Mouse (Mus musculus) c-Kit-positive CD71-negative TER-119-negative erythroid progenitor cells, embryonic 14.5 days (primary cell): ENCODE data around the gene Zfp322a.
"Not testable (repeated sequence)": the region's sequence is repeated elsewhere in the genome, so short reads cannot be mapped to it uniquely, and the experiment has no call there.

Experiments
- DNase-seq: peaks from one replicate; pipeline ENCODE4 v3.0.0-alpha.2; 2013; ENCODE audit warnings: low read depth

Zfp322a gene

GRCm38 (mm10) chr13:23368583-23369420 lies at the start of gene Zfp322a:
Gene Zfp322a, minus strand, starts transcription at chr13:23369208.
- DNase-seq: peak; percentile 92

- peak; percentile 83 for DNase-seq
These were observed 43.9 kb upstream of the Zfp322a start for GRCm38 (mm10) chr13:23412630-23413521.

GRCm38 (mm10) chr13:23412211-23412629 lies 43.2 kb upstream of the Zfp322a start:
- DNase-seq: no peak

- peak; percentile 85 for DNase-seq
These were observed 42.6 kb upstream of the Zfp322a start for GRCm38 (mm10) chr13:23411311-23412210.

- DNase-seq: no peak
These were observed 41.6 kb upstream of the Zfp322a start for GRCm38 (mm10) chr13:23410632-23411031.

- DNase-seq: no peak
These were observed 33.6 kb upstream of the Zfp322a start for GRCm38 (mm10) chr13:23402626-23403025.

- DNase-seq: peak; percentile 100
These were observed 32.9 kb upstream of the Zfp322a start for GRCm38 (mm10) chr13:23401683-23402527.

- DNase-seq: peak; percentile 79
These were observed 32.0 kb upstream of the Zfp322a start for GRCm38 (mm10) chr13:23400771-23401682.

- DNase-seq: not testable (repeated sequence)
These were observed 27.9 kb upstream of the Zfp322a start for GRCm38 (mm10) chr13:23396913-23397312.

GRCm38 (mm10) chr13:23396246-23396703 lies 27.3 kb upstream of the Zfp322a start:
- DNase-seq: no peak

- DNase-seq: no peak
These were observed 26.6 kb upstream of the Zfp322a start for GRCm38 (mm10) chr13:23395301-23396245.

- no peak for DNase-seq
These were observed 18.5 kb upstream of the Zfp322a start for GRCm38 (mm10) chr13:23387548-23387947.

GRCm38 (mm10) chr13:23383127-23383526 lies 14.1 kb upstream of the Zfp322a start:
- no peak for DNase-seq

GRCm38 (mm10) chr13:23372433-23372832 lies 3.4 kb upstream of the Zfp322a start:
- DNase-seq: no peak

- no peak for DNase-seq
These were observed 1.1 kb upstream of the Zfp322a start for GRCm38 (mm10) chr13:23370075-23370474.

- no peak for DNase-seq
These were observed 385 bp upstream of the Zfp322a start for GRCm38 (mm10) chr13:23369421-23369765.

- DNase-seq: no peak
These were observed 7.5 kb downstream of the Zfp322a start for GRCm38 (mm10) chr13:23361536-23361935.

GRCm38 (mm10) chr13:23354541-23354940 lies 14.5 kb downstream of the Zfp322a start:
- DNase-seq: not testable (repeated sequence)
